In genomic region chr4:139584704-139585103, GRCm38 (mm10) we compare ENCODE assay signal across 14 mouse cellular contexts. TPM values are rescaled to one million over a fixed set of nuclear protein-coding genes. Genes with fewer than 3 reads are reported as not detected.
DNase-seq lines count a peak whose midpoint lies in the region; ATAC-seq and TF ChIP-seq lines count a peak whose summit lies in the region.
"Had no signal": no experiment of that assay in that cellular context is flagged by ENCODE, and none has a peak within 500 bp of the region (broad histone marks: within the 10 kb centered on the region; RNA-seq: fewer than 3 reads in every experiment).

No protein-coding gene starts in this region.

- H3K36me3 ChIP-seq in limb, embryonic 10.5 days: no peaks in the 10 kb centered on the region
- H3K36me3 ChIP-seq: limb, embryonic 13.5 days had no signal

- H3K27ac ChIP-seq in gastrocnemius, adult 2 months: peak overlapping the region; percentile 51
- H3K27ac ChIP-seq in limb, embryonic 10.5 days: peak overlapping the region; percentile 42
- H3K27ac ChIP-seq: hindbrain, embryonic 14.5 days; limb, embryonic 13.5 days had no signal

- no peaks in the 10 kb centered on the region for H3K9me3 ChIP-seq in limb, embryonic 10.5 days (replicated peaks)
- H3K9me3 ChIP-seq: limb, embryonic 13.5 days had no signal

- H3K4me1 ChIP-seq in limb, embryonic 10.5 days: peaks cover 83% of the 10 kb centered on the region

- TF ChIP-seq CTCF in gastrocnemius, adult 2 months (IDR thresholded peaks at IDR 0.05): no peak

- H3K4me3 ChIP-seq in gastrocnemius, adult 2 months: no peak overlapping the region
- H3K4me3 ChIP-seq in limb, embryonic 10.5 days: no peak overlapping the region
- H3K4me3 ChIP-seq: erythroblast, embryonic 14.5 days; limb, embryonic 13.5 days had no signal

- intact Hi-C loops in gastrocnemius, adult 2 months (cut with DNase I): no loop called here
- intact Hi-C loops in left cerebral cortex, postnatal 4 days (cut with DNase I): no loop called here

- 85% methylated on average over 11 of the region's 11 CpGs for WGBS in limb, embryonic 10.5 days

- no peak for DNase-seq in gastrocnemius, adult 2 months
- no peak for DNase-seq in gastrocnemius, adult 8-10 months (ENCODE audit: low spot score in 2 of 2)
- peak; percentile 51 for DNase-seq in left cerebral cortex, postnatal 4 days
- DNase-seq in left cerebral cortex, adult 11 months (ENCODE audit: low spot score): no peak
- DNase-seq in cerebellum, adult 8-10 months: peak; percentile 29
- no peak for DNase-seq in limb, embryonic 10.5 days (ENCODE audit: low spot score)
- no peak for DNase-seq in thymus, postnatal 14 days
- DNase-seq: gastrocnemius, postnatal 14 days had no signal

- no peak for ATAC-seq in CD4-positive, CD25-positive, alpha-beta regulatory T cell, adult 4 months

- no peaks in the 10 kb centered on the region for H3K27me3 ChIP-seq in limb, embryonic 10.5 days (ENCODE audit: low read depth, poor library complexity, severe bottlenecking)
- H3K27me3 ChIP-seq: limb, embryonic 13.5 days had no signal

RNA-seq across cellular contexts. Expression of gene Gm21969, which starts 18.3 kb away (rescaled TPM):
- total RNA-seq in gastrocnemius, adult 2 months (2021): not detected
- total RNA-seq in gastrocnemius, adult 8-10 months (2022): not detected
- total RNA-seq in left cerebral cortex, postnatal 4 days (2021): under 1 TPM in 1 of 2 experiments, not detected in 1; 0.12 TPM
- not detected in 2 replicates for polyA plus RNA-seq in limb, embryonic 10.5 days (2016; fragmentation: Nextera tagmentation; extraction: Ambion mirVana)
- not detected for polyA plus RNA-seq in CD4-positive, CD25-positive, alpha-beta regulatory T cell, adult 4 months (2017; shearing (Covaris generic))
- total RNA-seq: gastrocnemius, postnatal 14 days; layer of hippocampus, adult 18-20 months; megakaryocyte, adult 5-6 weeks had no signal
- polyA plus RNA-seq: hindbrain, embryonic 14.5 days; limb, embryonic 13.5 days had no signal

RNA-seq across cellular contexts. Expression of gene Aldh4a1, which starts 38.0 kb away (rescaled TPM):
- 10 to 100 TPM; 58.2 to 75.6 TPM for total RNA-seq in gastrocnemius, adult 2 months (2021)
- 10 to 100 TPM; 59.0 to 74.1 (median 66.3) TPM for total RNA-seq in gastrocnemius, adult 8-10 months (2022)
- 10 to 100 TPM; 23.6 to 25.0 TPM for total RNA-seq in left cerebral cortex, postnatal 4 days (2021)
- 25.5 and 26.0 TPM in 2 replicates for polyA plus RNA-seq in limb, embryonic 10.5 days (2016; fragmentation: Nextera tagmentation; extraction: Ambion mirVana)
- 10 to 100 TPM; 11.0 to 22.4 TPM for polyA plus RNA-seq in CD4-positive, CD25-positive, alpha-beta regulatory T cell, adult 4 months (2017; shearing (Covaris generic))

RNA-seq across cellular contexts. Expression of gene Iffo2, which starts 54.4 kb away (rescaled TPM):
- 1 to 10 TPM; 2.1 to 2.5 TPM for total RNA-seq in gastrocnemius, adult 2 months (2021)
- total RNA-seq in gastrocnemius, adult 8-10 months (2022): 1 to 10 TPM; 1.2 to 1.9 (median 1.7) TPM
- total RNA-seq in left cerebral cortex, postnatal 4 days (2021): 10 to 100 TPM; 24.2 to 26.3 TPM
- 2.8 and 4.1 TPM in 2 replicates for polyA plus RNA-seq in limb, embryonic 10.5 days (2016; fragmentation: Nextera tagmentation; extraction: Ambion mirVana)
- polyA plus RNA-seq in CD4-positive, CD25-positive, alpha-beta regulatory T cell, adult 4 months (2017; shearing (Covaris generic)): 1 to 10 TPM; 3.0 to 3.8 TPM
- polyA plus RNA-seq: erythroblast, embryonic 14.5 days had no signal

Comparison
In these comparisons a context has a peak if more than half of its experiments do, and no peak if none do; other contexts are left out.
1. DNase-seq: peak in left cerebral cortex, postnatal 4 days (single experiment) and cerebellum, adult 8-10 months (single experiment); none in gastrocnemius, adult 2 months (single experiment), gastrocnemius, adult 8-10 months (0 of 2), left cerebral cortex, adult 11 months (single experiment), limb, embryonic 10.5 days (single experiment) and thymus, postnatal 14 days (single experiment).
2. RNA of gene Iffo2, which starts 54.4 kb away (total RNA-seq): 24.2 to 26.3 TPM in left cerebral cortex, postnatal 4 days; 2.1 to 2.5 TPM in gastrocnemius, adult 2 months and 1.2 to 1.9 TPM in gastrocnemius, adult 8-10 months; every median in the first group is over 4 times any median in the second.